Mouse (Mus musculus): ENCODE results near the gene Prune2. TPM values are rescaled to one million over a fixed set of nuclear protein-coding genes. Genes with fewer than 3 reads are reported as not detected.
A peak's percentile ranks its signal among the peaks of the same experiment; 100 is the strongest.

Gene Prune2
- polyA plus RNA-seq, 1 experiment from 2014 or later, result 1.2 TPM

DNA sequence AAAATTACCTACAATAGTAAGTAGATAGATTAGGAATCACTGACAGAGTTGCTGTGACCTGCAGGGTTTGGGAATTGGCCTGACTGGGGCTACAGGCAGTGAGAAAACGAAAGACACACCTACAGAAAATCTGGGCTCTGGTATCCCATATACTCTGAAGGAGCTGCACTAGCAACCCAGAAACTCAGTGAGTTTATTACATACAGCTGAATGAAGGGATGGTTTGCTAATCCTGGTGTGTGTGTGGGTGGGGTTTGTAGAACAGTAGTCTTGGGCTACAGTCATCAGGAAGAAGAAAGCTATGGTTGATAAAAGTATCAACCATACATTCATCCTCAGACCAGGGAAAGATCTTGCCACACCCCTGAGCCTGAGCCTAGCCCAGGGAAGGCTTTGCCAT lies 285.3 kb downstream of the Prune2 start:
- H3K4me2 ChIP-seq (replicated peaks; ENCODE audit: low read depth, low read length), result no peak overlapping the region
- H3K27ac ChIP-seq (ENCODE audit: low read length), result no peak overlapping the region
- H3K9ac ChIP-seq (replicated peaks; ENCODE audit: low read length), result no peak overlapping the region
- no peaks in the 10 kb centered on the region for H3K9me3 ChIP-seq (ENCODE audit: low read length)
- 97% methylated on average over 1 of the region's 1 CpGs for WGBS
- no peak for ATAC-seq (ENCODE audit: low FRiP score, low TSS enrichment)
- no peaks in the 10 kb centered on the region for H3K27me3 ChIP-seq (ENCODE audit: insufficient read depth, low read length)
- H3K36me3 ChIP-seq (ENCODE audit: insufficient read depth, low read length), result no peaks in the 10 kb centered on the region
- H3K4me1 ChIP-seq (ENCODE audit: insufficient read depth, low read length), result no peaks in the 10 kb centered on the region
- no peak overlapping the region for H3K4me3 ChIP-seq (ENCODE audit: low read length)

DNA sequence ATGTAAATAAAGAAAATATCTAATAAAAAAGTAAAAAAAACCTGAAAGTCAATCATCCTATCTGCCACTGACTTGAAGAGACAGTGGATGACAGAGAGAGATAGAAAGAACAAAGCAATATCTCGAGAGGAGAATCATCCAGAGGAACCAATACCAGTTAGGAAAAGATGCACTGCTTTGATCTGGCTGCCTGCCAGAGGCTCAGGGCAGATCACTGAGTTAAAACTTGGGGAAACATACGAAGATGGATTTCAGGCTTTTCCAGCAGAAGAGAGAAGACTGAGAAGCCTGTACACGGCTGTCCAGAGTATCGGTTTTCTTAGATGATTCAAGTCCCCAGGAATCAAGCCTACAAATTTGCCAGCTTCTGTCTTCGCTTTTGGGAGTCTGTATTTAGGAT lies 287.0 kb downstream of the Prune2 start:
- no peak overlapping the region for H3K4me3 ChIP-seq (ENCODE audit: low read length)
- no peak overlapping the region for H3K27ac ChIP-seq (ENCODE audit: low read length)
- H3K36me3 ChIP-seq (ENCODE audit: insufficient read depth, low read length), result no peaks in the 10 kb centered on the region
- WGBS, result 56% methylated on average over 5 of the region's 5 CpGs
- H3K9ac ChIP-seq (replicated peaks; ENCODE audit: low read length), result no peak overlapping the region
- H3K4me1 ChIP-seq (ENCODE audit: insufficient read depth, low read length), result no peaks in the 10 kb centered on the region
- H3K9me3 ChIP-seq (ENCODE audit: low read length), result no peaks in the 10 kb centered on the region
- H3K27me3 ChIP-seq (ENCODE audit: insufficient read depth, low read length), result no peaks in the 10 kb centered on the region
- ATAC-seq (ENCODE audit: low FRiP score, low TSS enrichment), result no peak
- H3K4me2 ChIP-seq (replicated peaks; ENCODE audit: low read depth, low read length), result no peak overlapping the region

DNA sequence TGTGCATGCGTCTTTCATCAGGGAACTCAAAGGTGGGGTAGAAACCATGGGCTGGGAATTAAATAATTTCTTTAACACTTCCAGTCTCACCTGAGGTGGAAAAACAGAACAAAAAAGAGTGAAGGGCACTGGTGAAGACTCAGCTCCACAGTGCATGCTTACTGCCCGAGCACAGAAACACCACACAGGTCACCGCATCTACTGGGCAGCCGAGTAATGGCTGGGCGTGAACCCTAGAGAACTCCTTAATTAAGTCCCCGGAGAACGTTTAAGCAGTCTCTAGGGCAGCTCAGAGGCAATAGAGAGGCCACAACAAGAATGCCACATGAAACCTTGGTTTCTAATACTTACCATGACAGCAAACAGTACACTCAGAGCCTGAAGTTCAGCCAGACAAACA lies 288.6 kb downstream of the Prune2 start:
- H3K27ac ChIP-seq (ENCODE audit: low read length), result no peak overlapping the region
- H3K27me3 ChIP-seq (ENCODE audit: insufficient read depth, low read length), result no peaks in the 10 kb centered on the region
- no peak overlapping the region for H3K9ac ChIP-seq (replicated peaks; ENCODE audit: low read length)
- no peaks in the 10 kb centered on the region for H3K9me3 ChIP-seq (ENCODE audit: low read length)
- H3K4me2 ChIP-seq (replicated peaks; ENCODE audit: low read depth, low read length), result no peak overlapping the region
- H3K4me3 ChIP-seq (ENCODE audit: low read length), result no peak overlapping the region
- no peaks in the 10 kb centered on the region for H3K36me3 ChIP-seq (ENCODE audit: insufficient read depth, low read length)
- 52% methylated on average over 7 of the region's 7 CpGs for WGBS
- no peaks in the 10 kb centered on the region for H3K4me1 ChIP-seq (ENCODE audit: insufficient read depth, low read length)
- no peak for ATAC-seq (ENCODE audit: low FRiP score, low TSS enrichment)

DNA sequence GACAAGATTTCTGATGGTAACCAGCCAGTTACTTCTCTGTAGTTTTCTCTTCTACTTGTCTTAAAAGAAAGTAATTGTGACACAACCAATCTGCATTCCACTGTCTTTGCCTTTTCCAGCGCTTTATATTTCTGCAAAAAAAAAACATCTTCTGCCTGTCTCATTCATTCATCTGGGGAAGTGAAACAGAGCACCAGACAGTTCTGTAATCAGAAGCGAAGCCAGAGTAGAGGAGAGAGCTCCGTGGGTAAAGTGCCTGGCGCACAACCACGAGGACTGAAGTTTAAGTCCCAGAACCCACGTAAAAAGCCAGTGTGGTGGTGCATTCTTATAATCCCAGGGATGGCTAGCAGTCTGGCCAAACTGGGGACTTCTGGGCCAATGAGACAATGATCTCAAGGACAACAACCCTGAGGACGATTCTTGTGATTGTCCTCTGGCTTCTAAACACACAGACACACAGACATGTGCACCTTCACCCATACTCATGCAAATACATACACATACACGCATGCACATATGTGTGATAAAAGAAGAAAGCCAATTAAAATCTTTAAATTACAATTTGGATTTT lies 291.5 kb downstream of the Prune2 start:
- ATAC-seq (ENCODE audit: low FRiP score, low TSS enrichment), result no peak
- Histone ChIP-seq H3K27me3 (ENCODE audit: insufficient read depth, low read length) (no peaks in the 10 kb centered on the region), H3K27ac (ENCODE audit: low read length) (no peak overlapping the region), H3K4me3 (ENCODE audit: low read length) (no peak overlapping the region), H3K9ac (replicated peaks; ENCODE audit: low read length) (no peak overlapping the region), H3K4me1 (ENCODE audit: insufficient read depth, low read length) (0 out of 2 replicates have a peak, but pooled peaks cover 2% of the 10 kb centered on the region), H3K9me3 (ENCODE audit: low read length) (no peaks in the 10 kb centered on the region), H3K36me3 (ENCODE audit: insufficient read depth, low read length) (no peaks in the 10 kb centered on the region), H3K4me2 (replicated peaks; ENCODE audit: low read depth, low read length) (no peak overlapping the region)
- 91% methylated on average over 8 of the region's 8 CpGs for WGBS

DNA sequence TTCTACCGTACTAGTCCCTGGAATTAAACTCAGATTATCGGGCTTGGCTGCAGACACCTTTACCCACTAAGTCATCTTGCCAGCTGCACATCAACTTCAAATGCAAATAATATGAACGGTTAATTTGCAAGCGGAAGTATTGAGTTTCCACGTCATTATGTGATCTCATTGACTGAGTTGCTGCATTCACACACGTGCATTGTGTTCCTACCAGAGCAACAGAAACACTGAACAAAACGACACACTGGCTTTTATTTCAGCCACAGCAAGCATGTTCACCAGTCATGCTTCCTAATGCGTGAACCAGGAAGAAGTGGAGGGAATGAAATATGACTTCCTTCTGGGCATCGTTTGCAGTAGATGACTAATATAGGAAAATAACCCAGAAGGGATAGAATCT lies 293.8 kb downstream of the Prune2 start:
- 68% methylated on average over 9 of the region's 9 CpGs for WGBS

DNA sequence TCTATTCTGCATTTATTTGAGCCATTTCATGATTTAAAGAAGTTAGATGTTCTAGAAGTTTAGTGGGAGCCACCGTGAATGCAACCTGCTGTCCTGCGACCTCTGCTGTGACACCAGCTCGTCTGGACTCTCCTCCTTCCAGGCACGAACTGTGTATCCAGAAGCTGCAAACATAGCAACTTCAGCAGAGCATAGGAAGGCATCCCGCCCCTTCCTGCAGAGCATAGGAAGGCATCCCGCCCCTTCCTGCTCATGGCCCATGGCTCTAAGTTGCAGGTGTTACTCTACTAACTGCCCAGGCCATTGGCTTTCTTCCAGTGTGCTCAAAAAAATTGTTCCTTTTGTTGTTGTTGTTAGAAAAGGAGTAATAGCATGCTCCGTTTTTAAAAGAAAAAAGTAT lies 294.9 kb downstream of the Prune2 start:
- H3K4me3 ChIP-seq (ENCODE audit: low read length), result no peak overlapping the region
- H3K4me1 ChIP-seq (ENCODE audit: insufficient read depth, low read length), result peaks cover 7% of the 10 kb centered on the region; the same call in 1 of the 2 replicates
- WGBS, result 72% methylated on average over 7 of the region's 7 CpGs
- H3K9me3 ChIP-seq (ENCODE audit: low read length), result no peaks in the 10 kb centered on the region
- no peak for ATAC-seq (ENCODE audit: low FRiP score, low TSS enrichment)
- no peaks in the 10 kb centered on the region for H3K36me3 ChIP-seq (ENCODE audit: insufficient read depth, low read length)
- H3K4me2 ChIP-seq (replicated peaks; ENCODE audit: low read depth, low read length), result no peak overlapping the region
- H3K27me3 ChIP-seq (ENCODE audit: insufficient read depth, low read length), result no peaks in the 10 kb centered on the region
- H3K27ac ChIP-seq (ENCODE audit: low read length), result no peak overlapping the region
- no peak overlapping the region for H3K9ac ChIP-seq (replicated peaks; ENCODE audit: low read length)

More for the DNA sequence above, 293.8 kb downstream of the Prune2 start:
- 0 out of 2 replicates have a peak, but pooled peaks cover 2% of the 10 kb centered on the region for H3K4me1 ChIP-seq (ENCODE audit: insufficient read depth, low read length)
- H3K27me3 ChIP-seq (ENCODE audit: insufficient read depth, low read length), result no peaks in the 10 kb centered on the region
- no peak overlapping the region for H3K4me3 ChIP-seq (ENCODE audit: low read length)
- no peak overlapping the region for H3K27ac ChIP-seq (ENCODE audit: low read length)
- H3K36me3 ChIP-seq (ENCODE audit: insufficient read depth, low read length), result no peaks in the 10 kb centered on the region
- no peaks in the 10 kb centered on the region for H3K9me3 ChIP-seq (ENCODE audit: low read length)
- H3K9ac ChIP-seq (replicated peaks; ENCODE audit: low read length), result no peak overlapping the region
- no peak for ATAC-seq (ENCODE audit: low FRiP score, low TSS enrichment)
- no peak overlapping the region for H3K4me2 ChIP-seq (replicated peaks; ENCODE audit: low read depth, low read length)

DNA sequence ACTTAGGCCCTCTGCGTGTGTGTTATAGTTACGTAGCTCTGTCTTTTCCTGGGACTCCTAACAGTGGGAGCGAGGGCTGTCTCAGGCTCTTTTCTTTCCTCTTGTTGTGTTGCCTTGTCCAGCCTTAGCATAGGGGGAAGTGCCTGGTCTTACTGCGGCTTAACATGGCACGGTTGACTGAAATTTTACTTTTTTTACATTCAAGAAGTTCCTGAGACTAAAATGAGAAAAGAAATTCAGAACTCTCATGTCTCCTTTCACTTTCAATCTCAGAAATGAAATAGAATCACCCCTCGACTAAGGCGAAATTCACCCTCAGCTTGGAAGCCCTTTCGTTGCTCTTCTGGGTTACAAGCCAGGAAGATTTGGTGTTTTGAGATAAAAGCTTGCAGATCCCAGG lies 295.5 kb downstream of the Prune2 start:
- Histone ChIP-seq H3K36me3 (ENCODE audit: insufficient read depth, low read length) (no peaks in the 10 kb centered on the region), H3K27ac (ENCODE audit: low read length) (no peak overlapping the region), H3K9me3 (ENCODE audit: low read length) (no peaks in the 10 kb centered on the region), H3K27me3 (ENCODE audit: insufficient read depth, low read length) (no peaks in the 10 kb centered on the region), H3K4me1 (ENCODE audit: insufficient read depth, low read length) (peaks cover 7% of the 10 kb centered on the region; the same call in 1 of the 2 replicates), H3K4me2 (replicated peaks; ENCODE audit: low read depth, low read length) (no peak overlapping the region), H3K9ac (replicated peaks; ENCODE audit: low read length) (no peak overlapping the region), H3K4me3 (ENCODE audit: low read length) (no peak overlapping the region)
- no peak for ATAC-seq (ENCODE audit: low FRiP score, low TSS enrichment)
- WGBS, result 86% methylated on average over 8 of the region's 8 CpGs

DNA sequence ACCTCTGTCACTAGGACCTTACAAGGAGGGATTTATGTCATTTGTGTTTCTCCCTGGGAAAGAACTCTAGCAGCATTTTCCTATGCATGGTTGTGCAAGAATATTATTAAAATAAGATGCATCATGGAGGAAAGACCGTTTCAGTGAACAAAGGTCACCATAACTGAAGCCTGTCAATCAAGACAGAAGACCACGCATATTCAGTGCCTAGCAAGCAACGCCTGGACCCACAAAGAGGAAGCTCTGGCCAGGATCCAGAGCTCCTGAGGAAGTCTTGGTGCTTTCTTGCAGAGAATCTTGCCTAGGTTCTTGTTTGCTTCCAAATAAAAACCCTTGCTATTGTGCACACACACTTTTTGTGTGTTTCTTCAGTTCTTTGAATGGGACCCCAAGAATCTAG lies 296.9 kb downstream of the Prune2 start:
- H3K36me3 ChIP-seq (ENCODE audit: insufficient read depth, low read length), result no peaks in the 10 kb centered on the region
- H3K4me2 ChIP-seq (replicated peaks; ENCODE audit: low read depth, low read length), result no peak overlapping the region
- H3K4me1 ChIP-seq (ENCODE audit: insufficient read depth, low read length), result peaks cover 7% of the 10 kb centered on the region; the same call in 1 of the 2 replicates
- H3K27ac ChIP-seq (ENCODE audit: low read length), result no peak overlapping the region
- no peaks in the 10 kb centered on the region for H3K9me3 ChIP-seq (ENCODE audit: low read length)
- no peak overlapping the region for H3K9ac ChIP-seq (replicated peaks; ENCODE audit: low read length)
- H3K4me3 ChIP-seq (ENCODE audit: low read length), result no peak overlapping the region
- ATAC-seq (ENCODE audit: low FRiP score, low TSS enrichment), result no peak
- WGBS, result 68% methylated on average over 3 of the region's 3 CpGs
- no peaks in the 10 kb centered on the region for H3K27me3 ChIP-seq (ENCODE audit: insufficient read depth, low read length)

DNA sequence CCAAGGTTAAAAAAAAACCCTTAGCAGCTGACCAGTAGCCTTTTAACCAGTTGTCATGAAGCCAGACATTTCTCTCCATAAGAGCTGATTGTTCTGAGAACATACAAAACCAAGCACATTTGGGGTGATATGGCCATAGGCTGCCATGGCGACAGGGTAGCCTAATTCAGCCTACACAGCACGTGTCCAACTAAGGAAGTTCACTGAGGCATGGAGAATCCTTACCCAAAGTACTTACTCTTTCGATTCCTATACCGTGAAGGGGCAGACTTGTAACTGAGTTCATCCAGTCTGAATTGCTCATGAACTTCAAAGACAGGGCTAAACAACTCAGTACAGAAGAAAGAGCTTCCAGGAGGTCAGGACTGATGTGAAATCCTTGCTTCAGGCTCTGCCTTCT lies 299.6 kb downstream of the Prune2 start:
- peak; percentile 51; the same call in 1 of the 2 replicates for ATAC-seq (ENCODE audit: low FRiP score, low TSS enrichment)
- no peaks in the 10 kb centered on the region for H3K27me3 ChIP-seq (ENCODE audit: insufficient read depth, low read length)
- H3K4me2 ChIP-seq (replicated peaks; ENCODE audit: low read depth, low read length), result no peak overlapping the region
- 63% methylated on average over 4 of the region's 4 CpGs for WGBS
- peaks cover 5% of the 10 kb centered on the region; the same call in 1 of the 2 replicates for H3K4me1 ChIP-seq (ENCODE audit: insufficient read depth, low read length)
- no peak overlapping the region for H3K27ac ChIP-seq (ENCODE audit: low read length)
- no peaks in the 10 kb centered on the region for H3K36me3 ChIP-seq (ENCODE audit: insufficient read depth, low read length)
- H3K9ac ChIP-seq (replicated peaks; ENCODE audit: low read length), result no peak overlapping the region
- H3K4me3 ChIP-seq (ENCODE audit: low read length), result no peak overlapping the region
- no peaks in the 10 kb centered on the region for H3K9me3 ChIP-seq (ENCODE audit: low read length)

DNA sequence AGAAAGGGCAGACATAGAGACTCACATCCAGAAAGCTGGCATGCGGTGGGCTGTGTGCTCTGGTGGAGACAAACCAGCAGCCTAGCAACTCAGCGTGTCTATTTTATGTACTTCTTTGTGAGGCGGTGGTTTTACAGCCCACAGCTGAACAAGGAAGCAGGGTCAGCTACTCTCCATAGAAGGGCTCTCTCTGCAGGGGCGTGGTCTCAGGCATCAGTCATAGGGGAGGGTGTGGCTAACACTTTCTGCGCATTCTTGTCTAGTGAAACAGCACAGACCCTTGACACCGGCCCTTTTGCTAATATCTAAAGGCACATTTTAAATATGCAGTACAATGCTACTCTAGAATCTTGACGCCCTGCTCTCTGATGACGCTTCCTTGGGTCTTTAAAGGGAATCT lies 300.5 kb downstream of the Prune2 start:
- Histone ChIP-seq H3K4me2 (replicated peaks; ENCODE audit: low read depth, low read length) (no peak overlapping the region), H3K9me3 (ENCODE audit: low read length) (no peaks in the 10 kb centered on the region), H3K27me3 (ENCODE audit: insufficient read depth, low read length) (no peaks in the 10 kb centered on the region), H3K27ac (ENCODE audit: low read length) (no peak overlapping the region), H3K4me3 (ENCODE audit: low read length) (no peak overlapping the region), H3K4me1 (ENCODE audit: insufficient read depth, low read length) (peaks cover 5% of the 10 kb centered on the region; the same call in 1 of the 2 replicates), H3K9ac (replicated peaks; ENCODE audit: low read length) (no peak overlapping the region), H3K36me3 (ENCODE audit: insufficient read depth, low read length) (no peaks in the 10 kb centered on the region)
- 70% methylated on average over 8 of the region's 8 CpGs for WGBS
- peak; percentile 71; the same call in 1 of the 2 replicates for ATAC-seq (ENCODE audit: low FRiP score, low TSS enrichment)

All from kidney, embryonic 16.5 days (tissue).